Mouse (Mus musculus): Measurements from ENCODE around the gene Map3k3.
"Not testable (repeated sequence)": the region's sequence is repeated elsewhere in the genome, so short reads cannot be mapped to it uniquely, and the experiment has no call there.

The Map3k3 gene

DNA sequence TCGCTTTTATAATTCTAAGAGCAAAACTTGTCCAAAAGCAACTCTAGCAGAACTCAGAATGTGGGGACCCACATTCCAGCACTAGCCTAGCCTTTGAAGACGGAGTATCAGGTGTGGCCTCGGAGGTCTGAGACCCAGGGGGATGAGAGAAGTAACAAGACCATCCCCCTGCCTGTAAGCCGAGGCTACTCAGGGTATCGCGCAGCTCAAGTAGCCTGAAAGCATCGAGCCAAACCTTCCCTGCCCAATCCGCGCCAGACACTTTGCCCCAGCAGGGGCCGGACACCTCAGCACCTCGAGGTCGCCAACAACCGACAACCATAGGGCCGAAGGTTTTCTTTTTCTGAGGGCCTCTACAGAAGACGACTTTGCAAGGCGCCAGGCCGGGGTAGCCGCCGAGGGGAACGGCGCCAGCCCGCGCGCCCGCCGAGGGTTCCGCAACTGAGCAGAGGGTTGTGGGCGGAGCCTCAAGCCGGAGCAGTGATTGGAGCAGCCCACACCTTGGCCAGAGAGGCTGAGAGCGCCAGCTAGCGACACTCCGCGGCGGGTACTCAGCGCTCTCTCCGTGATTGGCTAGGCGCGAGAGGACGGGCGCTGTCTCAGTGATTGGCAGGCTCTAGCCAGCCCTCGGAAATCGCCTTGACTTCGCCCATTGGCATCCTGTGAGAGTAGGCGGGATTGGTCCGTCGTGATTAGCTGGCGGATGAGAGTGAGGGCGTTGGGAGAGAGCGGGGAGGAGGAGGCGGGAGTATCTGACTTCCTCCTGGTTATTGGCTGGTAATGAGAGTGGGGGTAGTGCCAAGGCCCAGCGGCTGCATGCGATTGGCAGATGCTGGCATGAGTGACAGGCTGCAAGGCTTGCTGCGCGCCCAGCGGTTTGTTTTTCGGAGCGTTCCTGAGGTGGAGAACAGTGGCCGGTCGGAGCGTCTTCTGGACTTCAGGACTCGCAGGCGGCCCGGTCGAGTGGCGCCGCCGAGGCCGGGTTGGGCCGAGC lies at the start of gene Map3k3:
Gene Map3k3, plus strand, starts transcription at position 906 of the 994 bp plus-strand sequence.
- DNase-seq (ENCODE audit: low spot score), result peak; percentile 91

DNA sequence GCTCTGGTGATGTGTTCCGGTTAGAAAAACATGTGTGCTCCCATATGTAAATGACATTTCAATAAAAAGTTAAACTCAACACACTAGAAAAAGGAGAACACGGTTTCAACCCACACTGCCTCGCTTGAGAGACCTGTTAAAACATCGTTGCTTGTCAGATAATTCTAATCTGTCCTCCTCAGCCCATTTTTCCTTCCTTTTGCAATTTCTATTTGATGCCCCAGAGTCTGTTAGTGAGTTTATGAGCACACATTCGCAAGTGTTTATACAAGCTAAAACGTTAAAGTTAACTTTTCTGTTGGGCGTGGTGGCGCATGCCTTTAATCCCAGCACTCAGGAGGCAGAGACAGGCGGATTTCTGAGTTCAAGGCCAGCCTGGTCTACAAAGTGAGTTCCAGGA lies 49.4 kb upstream of the Map3k3 start:
- DNase-seq (ENCODE audit: low spot score), result no peak

DNA sequence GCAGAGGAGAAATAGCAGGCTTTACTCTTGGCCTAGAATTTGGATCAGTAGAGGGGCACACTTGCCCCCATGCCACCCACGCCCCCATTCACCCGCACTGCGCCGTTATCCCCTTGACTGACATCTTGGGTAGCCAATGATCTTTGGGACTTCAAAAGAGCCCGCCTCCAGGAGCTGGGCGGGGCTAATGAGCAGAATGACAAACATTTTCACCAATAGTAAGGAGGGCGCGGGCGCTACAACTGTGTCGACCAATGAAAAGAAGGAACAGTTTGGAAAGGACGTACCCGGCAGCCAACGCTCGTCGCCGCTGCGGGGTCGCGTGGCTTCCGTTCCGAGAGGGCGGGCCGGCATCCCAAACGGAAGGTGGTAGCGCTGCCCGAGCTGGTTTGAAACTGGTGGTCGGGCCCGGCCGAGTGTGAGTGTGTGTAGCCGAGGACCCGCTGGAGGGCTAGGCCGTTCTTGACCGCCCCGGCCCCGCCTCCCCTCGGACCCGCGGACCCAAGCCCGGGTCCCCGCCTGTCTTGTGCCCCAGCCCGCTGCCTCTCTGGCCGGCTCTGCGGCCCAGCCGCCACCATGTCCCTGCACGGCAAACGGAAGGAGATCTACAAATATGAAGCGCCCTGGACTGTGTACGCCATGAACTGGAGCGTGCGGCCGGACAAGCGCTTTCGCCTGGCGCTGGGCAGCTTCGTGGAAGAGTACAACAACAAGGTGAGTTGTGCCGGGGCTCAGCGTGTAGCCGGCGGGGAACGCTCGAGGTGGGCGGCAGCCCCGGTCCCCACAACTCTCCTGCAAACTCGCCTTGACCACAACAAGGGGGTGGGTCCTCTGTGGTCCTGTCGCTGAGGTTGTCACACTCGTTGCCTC lies 47.6 kb upstream of the Map3k3 start, which contains the start of gene Dcaf7:
Gene Dcaf7, plus strand, starts transcription at position 325 of the 870 bp plus-strand sequence.
- DNase-seq (ENCODE audit: low spot score), result peak; percentile 98

DNA sequence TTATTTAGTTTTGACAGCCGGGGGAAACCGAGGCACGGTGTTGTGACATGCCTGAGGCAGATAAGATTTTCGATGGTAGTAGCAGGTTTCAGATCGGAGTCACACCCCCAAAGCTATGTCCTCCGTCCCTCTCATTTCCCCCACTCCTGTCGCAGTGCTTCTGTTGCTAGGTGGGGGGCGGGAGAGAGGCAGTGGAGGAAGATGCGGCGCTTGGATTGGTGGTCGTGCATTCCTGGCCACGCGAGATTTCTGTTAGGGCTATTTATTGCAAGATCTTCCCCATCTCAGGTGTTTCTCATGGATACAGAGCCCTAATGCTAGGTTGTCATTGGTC lies 47.0 kb upstream of the Map3k3 start:
- DNase-seq (ENCODE audit: low spot score), result no peak

DNA sequence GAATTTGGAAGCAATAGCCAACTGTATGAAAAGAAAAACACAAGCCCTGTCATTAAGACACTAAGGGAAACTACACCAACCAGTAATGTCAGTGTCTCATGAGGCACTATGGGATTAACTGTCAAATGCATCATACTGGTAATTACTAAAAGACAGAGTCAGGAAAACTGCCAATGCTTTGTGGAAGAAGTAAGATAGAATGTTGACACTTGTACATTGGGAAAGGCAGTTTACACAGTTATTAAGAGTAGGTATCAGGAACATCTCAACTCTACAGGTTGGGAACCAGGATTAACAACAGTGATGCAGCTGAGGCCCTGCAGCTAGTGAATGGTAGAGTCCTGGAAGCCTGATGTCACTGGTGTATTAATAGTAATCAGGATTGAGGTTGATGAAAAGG lies 40.1 kb upstream of the Map3k3 start:
- no peak for DNase-seq (ENCODE audit: low spot score)

DNA sequence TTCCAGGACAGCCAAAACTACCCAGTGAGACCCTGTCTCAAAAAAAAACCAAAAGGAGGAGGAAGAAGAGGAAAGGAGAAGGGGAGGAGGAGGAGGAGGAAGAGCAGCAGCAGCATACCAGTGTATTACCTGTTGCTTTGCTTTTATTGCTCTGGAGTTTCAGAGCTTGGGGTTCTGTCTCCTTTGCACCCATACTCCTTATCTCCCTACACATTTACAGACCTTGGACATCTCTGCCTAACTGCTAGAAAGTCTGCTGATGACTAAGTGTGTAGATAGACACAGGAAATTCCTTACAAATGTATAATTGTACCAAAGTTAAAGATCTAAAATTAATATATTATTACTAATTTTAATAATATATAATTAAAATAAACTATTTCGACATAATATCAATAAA lies 39.2 kb upstream of the Map3k3 start:
- DNase-seq (ENCODE audit: low spot score), result no peak

DNA sequence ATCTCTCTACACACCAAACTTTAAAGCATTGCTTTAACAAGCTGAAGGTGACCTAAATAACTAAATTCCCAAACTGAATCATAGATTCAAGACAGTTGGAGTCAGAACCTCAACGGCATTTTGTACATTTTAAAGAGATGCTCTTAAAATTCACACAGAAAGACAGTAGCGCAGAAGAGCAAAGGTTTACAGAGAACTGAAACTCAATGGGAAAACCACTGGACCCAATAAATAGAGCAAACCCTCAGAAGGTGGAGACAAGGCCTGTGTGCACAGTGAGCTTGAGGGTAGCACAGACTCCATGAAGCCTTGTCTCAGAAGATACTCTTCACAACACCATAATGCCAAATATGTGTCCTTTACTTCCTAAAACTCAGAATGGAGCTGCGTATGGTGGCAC lies 38.6 kb upstream of the Map3k3 start:
- no peak for DNase-seq (ENCODE audit: low spot score)

DNA sequence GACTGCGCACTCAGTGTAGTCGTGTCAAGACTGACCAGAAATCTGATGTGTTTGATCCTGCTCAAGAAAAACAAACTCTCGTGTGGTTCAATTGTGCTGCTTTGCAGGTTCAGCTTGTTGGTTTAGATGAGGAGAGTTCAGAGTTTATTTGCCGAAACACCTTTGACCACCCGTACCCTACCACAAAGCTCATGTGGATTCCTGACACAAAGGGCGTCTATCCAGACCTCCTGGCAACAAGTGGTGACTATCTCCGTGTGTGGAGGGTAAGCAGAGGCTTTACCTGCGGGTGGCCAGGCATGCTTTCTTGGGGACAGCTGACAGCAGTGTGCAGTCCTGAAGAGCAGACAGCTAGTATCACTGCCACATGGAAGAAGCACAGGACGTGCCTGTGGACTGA lies 37.8 kb upstream of the Map3k3 start:
- DNase-seq (ENCODE audit: low spot score), result no peak

DNA sequence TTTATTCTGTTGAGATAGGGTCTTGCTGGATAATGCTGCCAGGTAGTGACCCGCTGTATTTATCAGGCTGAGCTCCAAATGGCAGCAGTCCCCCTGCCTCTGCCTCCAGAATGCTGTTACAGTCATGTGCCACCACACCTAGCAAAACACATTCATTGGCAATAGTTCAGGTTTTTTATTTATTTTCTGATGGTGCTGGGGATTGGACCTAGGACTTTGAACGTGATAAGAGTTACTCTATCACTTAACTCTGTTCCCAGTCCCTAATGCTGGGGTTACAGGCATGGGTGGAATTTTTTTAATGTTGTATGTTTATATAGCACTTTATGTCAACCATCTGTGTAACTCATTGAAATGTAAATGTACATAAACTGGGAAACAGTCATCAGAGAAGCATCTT lies 30.5 kb upstream of the Map3k3 start:
- DNase-seq (ENCODE audit: low spot score), result no peak

DNA sequence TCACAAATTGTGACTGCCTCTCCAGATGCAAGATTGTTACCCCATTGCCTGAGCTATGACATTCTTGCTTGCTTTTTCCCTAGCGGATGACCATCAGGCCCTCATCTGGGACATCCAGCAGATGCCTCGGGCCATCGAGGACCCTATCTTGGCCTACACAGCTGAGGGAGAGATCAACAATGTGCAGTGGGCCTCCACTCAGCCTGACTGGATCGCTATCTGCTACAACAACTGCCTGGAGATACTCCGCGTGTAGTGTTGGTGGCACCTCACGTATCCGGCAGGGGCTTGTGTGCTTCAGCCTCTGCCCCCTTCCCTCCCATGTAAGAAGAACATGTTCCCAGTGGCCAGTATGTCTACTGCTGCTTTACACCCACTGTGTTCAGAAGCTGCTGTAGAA lies 29.8 kb upstream of the Map3k3 start:
- no peak for DNase-seq (ENCODE audit: low spot score)

DNA sequence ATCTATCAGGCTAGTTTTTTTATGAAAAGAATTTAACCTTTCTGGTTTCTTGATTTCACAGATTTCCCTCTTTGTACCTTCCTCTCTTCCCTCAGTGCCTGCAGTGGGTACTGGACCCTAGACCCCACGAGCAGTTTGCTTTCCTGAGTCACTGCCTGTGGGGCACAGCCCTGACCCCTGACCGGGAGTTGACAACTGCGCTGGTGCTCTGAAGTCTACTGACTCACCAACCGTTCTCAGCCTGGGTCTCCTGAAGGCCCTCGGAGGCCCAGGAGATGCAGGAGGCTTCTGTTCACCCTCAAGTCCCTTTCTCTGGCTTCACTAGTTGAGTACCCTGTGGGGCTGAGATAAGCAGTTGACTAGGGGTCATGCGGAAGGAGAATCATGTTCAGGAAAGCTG lies 29.1 kb upstream of the Map3k3 start:
- DNase-seq (ENCODE audit: low spot score), result no peak

DNA sequence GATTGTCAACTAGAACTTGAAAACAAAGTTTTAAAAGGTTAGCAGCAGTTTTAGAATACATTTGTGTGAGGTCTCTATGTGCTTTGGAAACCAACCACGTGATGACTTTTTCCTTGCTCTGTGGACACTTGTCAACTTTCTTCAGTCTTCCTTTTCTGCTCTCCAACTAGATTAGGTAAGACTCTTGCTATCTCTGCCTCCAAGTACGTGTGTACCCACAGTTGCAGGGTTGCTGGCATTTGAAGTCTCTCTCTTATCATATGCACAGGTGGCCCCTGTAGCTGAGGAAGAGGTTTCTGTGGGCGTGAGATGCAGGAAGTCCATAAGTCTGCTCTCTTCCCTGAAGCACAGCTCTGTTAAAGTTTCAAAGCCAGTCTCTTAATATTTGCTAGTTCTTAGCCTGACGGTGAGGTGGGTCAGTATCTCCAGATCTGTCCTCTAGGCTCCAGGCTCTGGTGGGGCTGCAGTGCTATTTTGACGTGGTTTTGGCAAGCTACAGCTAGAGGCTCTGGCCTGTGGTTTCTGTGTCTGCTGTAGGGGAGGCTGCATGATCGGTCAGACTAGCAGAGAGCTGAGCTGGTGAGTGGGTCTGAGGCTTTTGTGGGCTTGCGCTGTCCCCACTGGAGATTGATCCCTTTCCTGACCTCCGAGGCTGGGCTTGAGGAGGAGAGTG lies 27.5 kb upstream of the Map3k3 start:
- no peak for DNase-seq (ENCODE audit: low spot score)

DNA sequence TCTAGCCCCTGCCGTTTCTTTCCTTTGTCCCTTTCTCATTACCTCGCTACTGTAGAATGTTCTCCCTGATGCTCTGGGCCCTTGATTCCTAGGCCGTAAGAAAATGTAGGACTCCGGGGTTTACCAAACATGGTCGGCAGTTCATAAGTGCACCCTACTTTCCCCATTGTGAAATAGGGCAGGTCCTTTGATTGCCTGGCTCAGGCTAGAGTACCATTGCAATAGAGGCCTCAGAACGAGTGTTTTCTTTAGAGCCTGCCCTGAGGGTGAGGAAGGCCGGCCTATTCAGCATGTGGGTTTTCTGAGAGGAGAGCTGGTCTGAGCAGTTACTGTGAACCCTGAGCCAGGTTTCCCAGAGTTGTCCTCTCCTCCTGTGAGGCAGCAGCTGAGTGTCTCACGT lies 26.4 kb upstream of the Map3k3 start:
- DNase-seq (ENCODE audit: low spot score), result no peak

DNA sequence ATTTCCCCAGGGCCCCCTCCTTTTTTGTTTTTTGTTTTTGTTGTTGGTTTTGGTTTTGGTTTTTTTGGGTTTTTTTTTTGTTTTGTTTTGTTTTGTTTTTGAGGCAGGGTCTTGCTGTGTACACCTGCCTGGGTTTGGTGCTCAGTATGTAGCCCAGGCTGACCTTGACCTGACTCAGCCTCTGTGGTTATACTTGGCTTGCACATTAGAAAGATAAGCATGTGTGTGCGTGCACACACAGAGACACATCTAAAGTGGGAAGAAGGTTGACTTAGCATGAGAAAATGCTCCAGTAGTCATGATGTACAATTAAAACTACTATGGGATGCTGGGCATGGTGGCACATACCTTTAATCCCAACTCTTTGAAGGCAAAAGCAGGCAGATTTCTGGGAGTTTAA lies 23.9 kb upstream of the Map3k3 start:
- no peak for DNase-seq (ENCODE audit: low spot score)

DNA sequence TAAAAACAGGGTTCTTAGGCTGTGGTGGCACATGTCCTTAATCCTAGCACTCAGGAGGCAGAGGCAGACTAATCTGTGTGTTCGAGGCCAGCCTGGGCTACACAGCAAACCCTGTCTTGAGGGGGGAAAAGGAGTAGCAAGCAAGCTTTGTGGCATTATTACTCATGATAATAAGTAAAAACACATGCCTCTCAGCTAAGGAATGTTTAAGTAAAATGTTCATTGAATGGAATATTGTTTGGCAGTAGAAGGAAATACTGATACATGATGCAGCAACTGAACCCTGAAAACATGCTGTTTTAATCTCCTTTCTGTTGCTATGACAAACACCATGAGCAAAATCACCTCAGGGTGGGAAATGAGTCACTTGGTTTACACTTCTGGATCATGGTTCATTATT lies 23.1 kb upstream of the Map3k3 start:
- no peak for DNase-seq (ENCODE audit: low spot score)

DNA sequence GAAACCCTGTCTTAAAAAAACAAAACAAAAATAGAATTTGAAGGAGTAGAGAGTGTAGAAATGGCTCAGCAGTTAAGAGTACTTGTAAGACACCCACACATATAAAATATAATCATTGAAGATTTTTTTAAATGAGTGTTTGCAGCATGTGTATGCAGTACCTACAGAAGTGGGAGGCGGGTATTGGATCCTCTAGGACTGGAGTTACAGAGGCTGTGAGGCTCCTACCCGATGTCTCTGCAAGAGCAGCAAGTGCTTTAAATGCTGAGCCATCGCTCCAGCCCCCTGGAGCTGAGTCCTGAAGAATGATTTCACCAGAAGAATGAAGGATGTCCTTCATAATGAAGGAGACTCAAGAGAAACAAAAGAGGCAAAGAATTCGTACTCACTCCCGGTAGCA lies 20.7 kb upstream of the Map3k3 start:
- DNase-seq (ENCODE audit: low spot score), result no peak

DNA sequence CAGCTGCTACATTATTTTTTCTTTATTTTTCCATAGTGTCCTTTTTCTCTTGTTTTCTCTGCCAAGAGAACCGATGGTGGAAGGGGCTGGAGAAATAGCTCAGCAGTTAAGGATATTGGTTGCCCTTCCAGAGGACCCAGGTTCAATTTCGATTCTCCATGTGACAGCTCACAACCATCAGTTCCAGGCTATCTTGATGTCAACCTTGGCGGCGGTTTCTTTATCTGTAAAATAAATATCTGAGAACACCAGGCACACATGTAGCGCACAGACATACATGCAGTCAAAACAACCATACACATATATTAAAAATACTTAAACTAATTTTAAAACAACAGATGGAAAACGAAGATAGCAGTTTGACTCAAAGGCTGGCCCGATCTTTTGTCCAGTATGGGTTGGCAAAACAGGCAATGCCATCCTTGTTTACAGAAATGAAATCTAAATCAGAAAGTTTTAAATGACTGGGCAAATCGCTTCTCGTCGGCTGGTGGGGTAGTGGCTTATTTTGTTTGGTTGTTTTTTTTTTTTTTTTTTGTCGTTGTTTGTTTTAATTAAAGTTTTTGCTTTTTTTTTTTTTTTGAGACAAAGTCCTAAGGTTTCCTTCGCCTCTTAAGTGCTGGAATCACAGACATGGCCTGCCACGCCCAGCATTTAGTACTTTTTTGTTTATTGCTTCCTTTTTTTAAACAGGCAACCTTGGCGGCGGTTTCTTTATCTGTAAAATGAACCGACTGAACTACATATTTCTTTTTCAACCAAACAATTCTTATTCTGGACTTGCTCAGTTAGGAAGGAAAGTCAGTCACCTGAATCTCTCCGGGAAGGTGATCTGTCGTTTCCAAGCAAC lies 19.1 kb upstream of the Map3k3 start:
- DNase-seq (ENCODE audit: low spot score), result no peak

DNA sequence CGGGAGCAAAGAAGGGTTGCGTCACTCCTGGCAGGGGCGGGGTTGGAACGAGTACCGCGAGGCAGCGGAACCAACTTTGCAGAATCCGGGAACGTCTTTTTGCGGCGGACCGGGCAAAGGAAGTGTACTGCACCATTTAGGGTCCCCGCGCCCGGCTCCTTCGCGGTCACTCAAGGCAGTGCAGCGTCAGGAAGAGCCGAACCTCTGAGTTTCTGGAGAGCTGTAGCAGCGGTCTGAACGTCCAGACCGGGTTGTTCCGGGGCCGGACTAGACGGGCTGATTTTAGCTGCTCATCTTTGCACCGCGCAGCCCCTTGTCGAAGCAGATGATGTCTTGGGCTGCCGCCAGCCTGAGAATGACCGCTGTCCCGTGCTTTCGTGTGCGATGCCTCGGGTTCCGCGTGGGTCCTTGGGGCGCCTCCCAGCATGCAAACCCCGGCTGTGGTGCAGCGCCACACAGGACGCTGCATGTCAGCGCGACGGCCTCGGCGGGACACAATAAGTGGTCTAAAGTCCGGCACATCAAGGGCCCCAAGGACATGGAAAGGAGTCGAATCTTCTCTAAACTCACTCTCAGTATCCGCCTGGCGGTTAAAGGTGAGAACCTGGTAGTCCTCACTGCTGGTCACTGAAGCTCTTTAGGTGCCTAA lies 18.4 kb upstream of the Map3k3 start, which contains the start of gene Taco1:
Gene Taco1, plus strand, starts transcription at position 139 of the 649 bp plus-strand sequence.
- DNase-seq (ENCODE audit: low spot score), result peak; percentile 94

DNA sequence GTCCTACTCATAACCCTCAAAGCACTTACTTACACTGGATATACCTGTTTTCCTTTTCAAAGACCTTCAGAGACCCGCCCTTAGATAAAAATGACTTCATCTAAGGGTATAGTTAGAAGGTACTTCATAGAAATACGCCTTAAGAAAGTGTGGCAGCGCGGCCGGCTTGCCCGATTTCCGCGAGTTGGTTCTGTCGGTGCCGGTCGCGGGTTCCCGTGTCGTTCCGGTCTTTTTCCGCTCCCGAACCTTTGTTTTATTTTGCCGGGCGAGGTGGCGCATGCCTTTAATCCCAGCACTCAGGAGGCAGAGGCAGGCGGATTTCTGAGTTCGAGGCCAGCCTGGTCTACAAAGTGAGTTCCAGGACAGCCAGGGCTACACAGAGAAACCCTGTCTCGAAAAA lies 17.8 kb upstream of the Map3k3 start:
- DNase-seq (ENCODE audit: low spot score), result not testable (repeated sequence)

DNA sequence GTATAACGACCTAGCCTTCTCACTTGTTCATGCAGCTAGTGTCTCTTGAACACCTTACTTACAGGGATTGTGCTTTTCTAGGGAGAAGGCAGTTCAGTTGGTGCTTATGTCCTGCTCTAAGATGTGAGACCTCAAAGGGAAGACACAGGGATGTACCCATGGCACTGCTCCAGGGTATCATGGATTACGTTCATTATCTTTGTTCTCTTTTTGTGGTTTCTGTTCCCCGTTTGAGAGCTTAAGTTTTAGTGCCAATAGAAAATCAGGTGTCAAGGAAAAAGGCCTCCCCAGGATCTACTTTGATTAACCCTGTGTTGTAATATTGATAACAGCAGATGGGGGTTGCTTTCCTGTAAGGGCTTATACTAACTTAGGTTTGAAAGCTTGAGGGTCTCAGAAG lies 10.6 kb upstream of the Map3k3 start:
- no peak for DNase-seq (ENCODE audit: low spot score)

DNA sequence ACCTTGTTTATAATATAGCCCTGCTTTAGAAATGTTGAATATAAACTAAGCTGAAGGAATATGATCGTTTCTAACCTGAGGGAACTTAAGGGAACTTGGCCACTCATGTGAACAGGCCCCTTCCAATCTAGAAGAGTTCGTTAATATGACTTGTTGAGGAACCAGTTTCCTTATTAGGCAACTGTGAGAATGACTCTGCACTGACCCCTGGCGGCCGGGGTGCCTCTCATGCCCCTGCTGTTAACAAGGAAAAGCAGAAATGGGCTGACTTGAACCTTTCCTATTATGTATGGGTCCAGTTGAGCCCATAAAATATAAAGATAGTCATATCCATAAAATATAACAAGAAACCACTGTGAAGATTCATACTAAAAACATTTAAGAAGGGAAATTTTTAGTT lies 8.1 kb upstream of the Map3k3 start:
- peak; percentile 27 for DNase-seq (ENCODE audit: low spot score)
